Mouse (Mus musculus): Measurements from ENCODE around the gene Tex19.1.
"Not testable (repeated sequence)": the region's sequence is repeated elsewhere in the genome, so short reads cannot be mapped to it uniquely, and the experiment has no call there.

Tex19.1 gene

DNA sequence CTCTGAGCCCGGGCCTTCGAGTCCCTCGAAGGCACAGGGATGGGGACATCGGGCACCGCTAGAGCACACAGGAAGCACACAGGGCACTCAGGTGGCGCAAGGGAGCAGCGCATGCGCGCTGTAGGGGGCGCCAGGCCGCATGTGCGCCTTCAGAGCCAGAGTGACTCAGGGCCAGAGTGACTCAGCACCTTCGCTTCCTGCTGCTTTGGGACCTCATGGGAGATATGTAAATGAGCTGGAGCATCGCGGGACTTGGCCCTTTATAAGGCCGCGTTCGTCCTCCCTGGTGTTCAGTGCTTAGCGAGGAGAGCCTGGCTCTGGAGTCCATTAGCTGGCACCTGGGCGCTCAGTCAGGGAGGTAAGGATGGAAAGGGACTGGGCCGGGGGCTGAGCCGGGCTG lies at the start of gene Tex19.1:
Gene Tex19.1, plus strand, starts transcription at position 279 of the 400 bp plus-strand sequence.
- DNase-seq, result no peak

DNA sequence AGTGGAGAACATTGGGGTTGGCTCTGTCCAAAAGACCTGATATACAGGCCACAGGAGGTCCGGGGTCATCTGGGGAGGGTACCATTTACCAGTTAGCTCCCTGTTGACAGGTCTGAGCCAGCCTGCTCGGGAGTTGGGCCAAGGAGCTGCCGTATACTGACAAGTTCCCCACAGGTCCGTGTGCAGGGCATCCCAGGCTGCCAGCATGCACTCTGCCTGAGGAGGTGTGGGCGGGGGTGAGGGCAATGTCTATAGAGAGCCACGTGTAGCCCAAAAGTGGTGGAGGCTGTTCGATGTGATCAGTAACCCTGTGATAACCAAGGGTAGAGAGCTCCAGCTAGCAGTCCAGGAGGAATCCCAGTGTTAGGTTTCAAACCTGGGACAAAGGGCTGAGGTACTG lies 46.2 kb upstream of the Tex19.1 start:
- DNase-seq, result no peak

DNA sequence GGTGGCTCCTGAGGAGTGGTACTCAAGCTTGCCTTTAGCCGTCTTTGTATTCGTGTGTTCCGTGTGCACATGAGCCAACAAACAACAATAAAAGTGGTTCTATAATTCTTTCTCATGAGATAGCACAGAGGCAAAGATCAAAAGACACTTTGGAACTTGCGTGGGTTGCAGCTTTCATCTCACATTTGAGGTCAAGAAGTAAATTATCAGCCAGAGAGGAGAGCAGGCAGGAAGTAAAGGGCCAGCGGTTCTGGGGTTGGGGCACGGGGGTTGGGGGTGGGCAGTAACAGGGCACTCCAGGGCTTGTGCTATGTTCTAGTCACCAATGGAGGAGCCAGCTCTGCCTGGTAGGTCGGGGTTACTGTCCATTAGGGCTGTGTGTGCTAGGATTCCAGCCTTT lies 45.3 kb upstream of the Tex19.1 start:
- no peak for DNase-seq

DNA sequence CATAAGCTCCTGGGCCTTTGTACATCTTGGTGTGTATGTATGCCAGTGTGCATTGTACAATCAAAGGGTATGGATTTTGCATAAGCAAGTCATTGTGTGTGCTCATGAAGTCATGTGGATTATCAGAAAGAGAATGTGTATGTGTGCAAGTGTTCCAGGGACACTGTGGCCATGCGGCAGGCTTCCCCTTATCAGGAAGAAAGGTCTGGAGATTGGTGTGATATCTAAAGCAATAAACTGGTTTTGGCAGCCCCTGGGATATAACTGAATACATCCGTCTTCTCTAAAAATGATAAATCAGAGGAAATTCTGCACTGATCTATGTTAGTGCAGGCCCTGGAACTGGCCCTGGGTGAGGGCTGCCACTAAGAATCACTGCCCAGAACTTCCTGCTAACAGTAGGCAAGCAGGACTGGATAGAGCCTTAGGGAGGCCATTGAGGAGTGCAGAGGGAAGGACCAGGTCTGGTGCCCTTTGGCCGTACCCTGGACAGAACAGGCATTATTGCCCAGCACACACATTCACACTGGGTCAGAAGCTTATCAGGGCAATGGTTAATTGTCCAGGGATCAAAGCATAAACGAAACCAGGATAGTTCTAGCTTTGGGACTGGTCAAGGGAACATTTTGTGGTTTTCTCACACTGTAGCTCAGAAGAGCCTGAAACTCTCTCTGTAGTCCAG lies 44.7 kb upstream of the Tex19.1 start:
- DNase-seq, result no peak

DNA sequence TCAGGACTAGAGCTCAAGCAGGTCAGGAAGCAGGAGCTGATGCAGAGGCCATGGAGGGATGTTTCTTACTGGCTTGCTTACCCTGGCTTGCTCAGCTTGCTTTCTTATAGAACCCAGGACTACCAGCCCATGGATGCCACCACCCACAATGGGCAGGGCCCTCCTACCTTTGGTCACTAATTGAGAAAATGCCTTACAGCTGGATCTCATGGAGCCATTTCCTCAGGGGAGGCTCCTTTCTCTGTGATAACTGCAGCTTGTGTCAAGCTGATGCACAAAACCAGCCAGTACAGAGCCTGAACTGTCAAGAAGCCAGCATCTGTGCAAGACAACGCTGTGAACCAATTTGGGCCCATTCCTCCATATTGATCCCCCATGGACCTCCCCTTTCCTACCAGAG lies 38.7 kb upstream of the Tex19.1 start:
- DNase-seq, result not testable (repeated sequence)

DNA sequence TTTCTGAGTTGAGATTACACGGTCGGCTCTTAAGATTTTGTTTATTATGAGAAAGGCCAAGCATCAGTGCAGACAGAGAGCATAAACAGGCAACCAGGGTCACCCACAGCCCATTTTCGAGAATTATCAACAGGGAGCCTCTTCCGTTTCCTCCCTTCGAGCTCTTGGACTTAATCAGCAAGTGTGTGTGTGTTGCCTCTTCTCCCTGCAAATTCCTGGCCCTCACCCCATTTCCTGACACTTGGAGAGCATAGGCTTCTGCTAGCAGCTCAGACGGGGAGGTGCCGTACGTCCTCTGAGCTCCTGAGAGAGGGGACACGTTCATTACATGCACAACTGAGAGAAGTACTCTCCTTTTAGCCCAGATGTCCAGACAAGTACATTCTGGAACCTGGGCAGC lies 37.9 kb upstream of the Tex19.1 start:
- DNase-seq, result peak; percentile 15 to 17

DNA sequence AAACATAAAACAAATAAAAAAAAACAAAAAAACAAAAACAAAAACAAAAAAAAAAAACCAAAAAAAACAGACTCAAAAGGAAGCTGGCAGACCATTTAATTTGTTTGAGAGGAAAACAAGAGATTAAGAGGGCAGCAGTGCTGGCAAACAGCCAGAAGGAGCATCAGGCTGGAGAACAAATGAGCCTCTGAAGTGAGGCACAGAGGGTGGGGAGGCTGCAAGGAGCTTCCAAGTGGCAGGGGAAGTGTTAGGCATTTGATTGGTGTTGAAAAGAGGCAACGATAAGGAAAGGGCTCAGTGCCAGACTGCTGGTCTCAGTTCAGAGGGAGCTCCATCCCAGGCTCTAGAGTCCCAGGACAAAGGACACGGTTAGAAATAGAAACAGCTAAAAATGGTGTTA lies 36.0 kb upstream of the Tex19.1 start:
- DNase-seq, result peak; percentile 39 to 49

DNA sequence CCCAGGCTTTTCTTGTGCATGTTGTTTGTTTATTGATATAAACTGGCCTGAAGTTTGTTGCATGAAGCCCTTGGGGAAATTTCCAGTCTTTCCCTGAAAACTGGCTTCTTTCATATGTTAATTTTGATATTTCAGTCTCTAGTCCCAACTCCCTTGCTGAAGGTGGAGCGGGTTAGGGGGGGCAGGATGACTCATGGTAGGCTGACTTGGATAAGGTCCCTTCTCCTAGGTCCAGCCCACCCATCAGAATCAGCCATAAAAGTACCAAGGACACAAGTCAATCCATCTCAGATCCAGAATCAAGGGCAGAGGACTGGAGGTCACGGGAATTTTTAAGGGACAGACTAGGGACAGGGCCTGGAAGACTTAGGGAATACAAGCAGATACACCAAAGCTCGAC lies 34.9 kb upstream of the Tex19.1 start:
- no peak for DNase-seq

DNA sequence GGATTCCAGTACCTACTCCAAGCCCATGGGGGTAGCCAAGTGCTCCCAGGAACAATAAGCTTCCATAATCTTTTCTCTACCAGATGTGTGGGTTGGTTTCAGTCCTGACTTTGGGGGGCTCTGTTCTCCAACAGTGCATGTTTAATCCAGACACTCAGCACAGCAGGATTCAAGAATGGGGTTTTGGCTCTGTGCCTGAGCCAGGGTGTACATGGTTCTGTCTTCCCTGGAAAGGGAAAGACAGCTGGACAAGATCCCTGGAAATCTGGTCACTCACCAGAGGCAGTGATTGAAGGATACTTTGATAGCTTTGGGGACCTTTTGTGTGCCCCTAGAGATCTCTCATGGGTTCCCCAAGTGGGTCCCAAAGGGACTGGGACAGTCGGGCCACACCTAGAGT lies 34.3 kb upstream of the Tex19.1 start:
- no peak for DNase-seq

DNA sequence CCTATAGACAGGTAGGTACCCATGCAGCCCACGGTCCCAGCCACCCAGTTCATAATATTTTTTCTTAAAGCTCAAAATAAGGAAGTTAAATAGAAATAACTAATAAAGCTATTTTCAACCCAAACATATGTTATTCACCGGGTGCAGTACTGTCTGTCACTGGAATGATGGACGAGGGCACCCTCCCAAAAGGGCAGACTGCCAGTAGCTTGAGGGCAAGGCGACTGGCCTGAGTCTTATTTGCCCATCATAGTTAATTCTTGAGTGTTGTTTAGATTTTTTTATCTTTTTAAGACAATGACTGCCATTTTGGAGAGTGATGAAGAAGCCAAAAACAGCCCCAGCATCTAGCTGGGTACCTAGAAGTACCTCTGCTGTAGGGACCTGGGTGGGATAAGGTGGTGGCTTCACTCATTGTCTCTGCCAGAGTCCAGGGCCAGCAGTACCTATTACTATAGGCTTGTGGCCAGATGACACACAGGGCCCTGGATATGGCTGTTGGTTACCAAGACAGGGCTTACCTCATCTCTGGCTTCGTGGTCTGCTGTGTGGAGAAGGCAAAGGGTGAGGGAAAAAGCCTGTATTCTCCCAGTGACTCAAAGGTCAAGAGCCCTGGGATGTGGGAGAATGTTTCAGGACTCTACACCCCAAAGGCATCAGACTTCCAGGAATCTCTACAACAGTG lies 33.7 kb upstream of the Tex19.1 start:
- no peak for DNase-seq

DNA sequence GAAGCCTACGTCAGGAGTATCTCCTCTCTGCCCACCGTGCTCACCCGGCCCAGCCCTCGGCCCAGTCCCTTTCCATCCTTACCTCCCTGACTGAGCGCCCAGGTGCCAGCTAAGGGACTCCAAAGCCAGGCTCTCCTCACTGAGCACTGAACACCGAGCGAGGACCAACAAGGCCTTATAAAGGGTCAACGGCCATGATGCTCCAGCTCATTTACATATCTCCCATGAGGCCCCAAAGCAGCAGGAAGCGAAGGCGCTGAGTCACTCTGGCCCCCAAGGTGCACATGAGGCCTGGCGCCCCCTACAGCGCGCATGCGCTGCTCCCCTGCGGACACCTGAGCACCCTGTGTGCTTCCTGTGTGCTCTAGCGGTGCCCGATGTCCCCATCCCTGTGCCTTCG lies 27.8 kb upstream of the Tex19.1 start:
- DNase-seq, result no peak

DNA sequence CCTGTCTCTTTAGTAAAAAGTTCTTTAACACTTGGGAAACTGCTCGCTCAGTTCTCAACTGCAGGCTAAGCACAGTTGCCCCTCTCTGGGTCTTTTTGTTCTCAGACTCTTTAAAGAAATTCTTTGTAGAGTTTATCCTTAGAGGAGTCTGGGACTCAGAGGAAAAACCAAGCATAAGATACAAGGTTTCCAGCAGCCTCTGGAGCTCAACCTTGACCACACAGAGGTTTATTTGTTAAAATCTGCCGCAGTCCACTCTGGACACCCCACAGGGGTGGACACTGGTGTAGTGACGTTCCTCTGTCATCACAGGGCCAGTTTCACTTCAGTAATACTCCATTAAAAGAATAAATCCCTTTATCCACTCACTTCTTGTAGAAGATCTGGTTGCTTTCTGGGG lies 27.4 kb upstream of the Tex19.1 start, which contains the start of gene Tex19.2:
Gene Tex19.2, minus strand, starts transcription at position 101 of the 400 bp plus-strand sequence.
- DNase-seq, result no peak

DNA sequence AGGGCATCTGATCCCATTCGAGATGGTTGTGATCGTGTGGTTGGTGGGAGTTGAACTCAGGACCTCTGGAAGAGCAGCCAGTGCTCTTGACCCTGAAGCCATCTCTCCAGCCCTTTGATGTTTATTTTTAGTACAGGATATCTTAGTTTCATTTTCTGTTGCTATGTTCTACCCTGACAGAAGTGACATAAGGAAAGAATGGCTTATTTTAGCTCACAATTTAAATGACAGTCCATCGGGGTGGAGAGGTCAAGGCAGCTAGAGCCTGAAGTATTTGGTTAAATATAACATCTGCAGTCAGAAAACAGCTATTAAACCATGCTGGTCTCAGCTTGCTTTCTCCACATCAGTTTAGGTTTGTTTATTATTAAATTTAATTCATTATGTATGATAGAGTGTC lies 24.8 kb upstream of the Tex19.1 start:
- DNase-seq, result no peak

DNA sequence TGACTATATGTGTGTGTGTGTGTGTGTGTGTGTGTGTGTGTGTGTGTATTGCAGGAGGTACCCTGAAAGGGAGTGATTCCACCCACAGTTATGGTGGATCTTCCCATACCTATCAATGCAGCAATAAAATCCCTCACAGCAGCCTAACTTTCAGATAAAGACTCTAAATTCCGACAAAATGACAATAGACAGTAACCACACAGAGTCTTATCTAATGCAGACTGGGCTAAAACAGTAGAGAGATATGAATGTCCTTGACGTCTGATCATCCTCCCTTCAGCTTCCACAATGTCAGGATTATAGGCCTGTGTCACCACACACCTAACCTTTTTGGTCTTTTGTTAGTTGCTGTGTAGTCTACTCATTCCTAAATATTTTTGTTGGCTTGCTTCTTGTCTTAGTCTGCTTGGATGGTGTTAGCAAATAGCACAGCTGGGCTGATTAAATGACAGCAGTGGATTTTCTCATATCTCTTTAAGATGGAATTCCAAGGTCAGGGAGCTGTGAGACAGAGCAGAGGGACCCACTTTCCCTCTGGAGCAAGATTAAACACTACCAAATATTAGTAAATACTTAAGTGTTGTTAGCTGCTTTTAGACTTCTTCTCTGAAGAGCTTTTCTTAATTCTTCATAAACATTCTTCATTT lies 23.8 kb upstream of the Tex19.1 start:
- DNase-seq, result no peak

DNA sequence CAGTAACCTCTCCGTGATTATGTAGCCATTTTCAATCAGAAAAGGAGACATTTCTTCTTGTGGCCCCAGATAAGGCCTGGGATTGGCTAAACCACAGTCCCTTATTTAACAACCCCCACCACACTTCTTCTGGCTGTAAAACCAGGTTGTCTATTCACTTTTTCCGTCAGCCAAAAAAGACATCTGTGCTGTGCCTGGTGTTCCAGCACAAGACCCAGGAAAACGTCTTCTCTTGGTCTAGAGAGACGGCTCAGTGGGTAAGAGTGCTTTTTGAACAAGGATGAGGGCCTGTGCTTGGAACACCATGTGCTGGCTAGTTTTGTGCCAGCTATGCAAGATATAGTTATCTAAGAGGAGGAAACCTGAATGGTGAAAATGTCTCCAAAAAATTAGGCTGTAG lies 22.5 kb upstream of the Tex19.1 start:
- DNase-seq, result no peak

DNA sequence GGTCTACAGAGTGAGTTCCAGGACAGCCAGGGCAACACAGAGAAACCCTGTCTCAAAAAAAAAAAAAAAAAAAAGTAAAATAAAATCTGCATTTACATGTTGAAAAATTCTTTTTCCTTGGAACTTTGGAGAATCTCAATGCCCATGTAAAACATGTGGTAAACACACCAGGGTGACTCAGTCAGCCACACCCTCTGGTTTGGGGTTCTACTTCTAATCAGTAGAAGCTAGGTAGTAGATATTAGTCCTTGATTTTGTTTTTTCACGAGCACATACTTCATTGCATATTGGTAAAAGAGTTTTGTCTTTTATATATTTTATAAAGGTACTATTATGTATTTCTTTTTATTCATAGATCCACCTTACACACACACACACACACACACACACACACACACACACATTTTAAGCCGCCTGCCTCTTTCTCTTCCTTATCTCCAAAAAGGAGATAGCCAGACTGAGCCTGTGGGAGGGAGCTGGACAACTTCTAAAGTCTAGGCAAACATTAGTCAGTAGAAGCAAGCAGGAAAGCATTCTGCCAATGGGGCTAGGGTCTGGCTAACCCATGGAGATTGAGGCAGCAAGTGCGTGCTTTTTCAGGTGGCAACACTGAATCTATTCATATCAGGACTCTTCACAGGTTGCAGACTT lies 20.3 kb upstream of the Tex19.1 start:
- no peak for DNase-seq

DNA sequence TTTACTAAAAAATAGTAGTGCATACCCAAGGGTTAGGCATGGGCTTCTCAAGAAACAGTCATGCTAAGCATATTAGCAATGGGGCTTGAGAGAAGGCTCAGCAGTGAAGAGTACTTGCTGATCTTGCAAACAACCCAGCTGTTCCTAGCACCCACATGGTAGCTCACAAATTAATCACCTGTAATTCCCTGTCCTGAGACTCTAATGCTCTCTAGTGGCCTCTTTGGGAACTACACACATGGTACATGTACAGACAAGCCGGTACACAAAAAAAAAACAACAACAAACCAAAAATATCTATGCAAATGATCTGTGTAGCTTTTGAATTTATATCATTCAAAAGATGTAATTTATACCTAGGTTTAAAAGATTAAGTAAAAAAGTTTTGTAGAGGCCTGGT lies 19.5 kb upstream of the Tex19.1 start:
- DNase-seq, result no peak

DNA sequence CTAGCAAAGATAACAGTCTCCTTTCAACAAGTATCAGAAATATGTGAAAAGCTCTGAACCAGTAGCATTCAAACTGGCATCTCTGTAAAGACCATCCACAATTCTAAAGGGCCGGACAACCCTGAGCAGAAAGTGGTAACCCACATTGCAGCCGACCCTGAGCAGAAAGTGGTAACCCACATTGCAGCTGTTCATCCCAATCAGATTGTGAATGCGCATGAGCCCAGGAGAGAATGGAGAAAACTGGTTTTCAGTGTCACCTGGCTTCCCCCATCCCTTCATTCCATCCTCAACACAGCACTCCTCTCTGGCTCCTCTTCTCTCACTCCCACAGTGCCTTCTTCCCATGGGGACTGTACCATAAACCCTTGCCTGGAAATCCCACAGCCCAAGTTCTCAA lies 18.5 kb upstream of the Tex19.1 start:
- DNase-seq, result no peak

DNA sequence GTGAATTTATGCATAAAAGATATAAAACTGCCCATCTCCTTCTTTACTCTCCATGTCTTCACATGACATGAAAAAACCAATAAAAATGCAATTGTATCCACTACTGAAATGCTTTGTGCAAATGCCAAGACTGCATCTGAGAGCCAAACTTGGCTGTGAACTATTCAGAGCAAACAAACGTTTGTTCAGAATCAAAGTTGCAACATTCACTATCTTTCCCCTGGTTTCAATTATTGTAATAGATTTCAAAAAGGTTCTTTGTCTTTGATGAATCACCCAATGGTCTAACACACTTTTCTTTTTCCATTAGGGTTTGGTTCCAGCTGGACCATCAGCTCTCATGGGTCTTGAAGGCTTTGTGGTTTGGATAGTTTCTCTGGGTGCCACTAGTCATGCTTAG lies 16.3 kb upstream of the Tex19.1 start:
- DNase-seq, result no peak

DNA sequence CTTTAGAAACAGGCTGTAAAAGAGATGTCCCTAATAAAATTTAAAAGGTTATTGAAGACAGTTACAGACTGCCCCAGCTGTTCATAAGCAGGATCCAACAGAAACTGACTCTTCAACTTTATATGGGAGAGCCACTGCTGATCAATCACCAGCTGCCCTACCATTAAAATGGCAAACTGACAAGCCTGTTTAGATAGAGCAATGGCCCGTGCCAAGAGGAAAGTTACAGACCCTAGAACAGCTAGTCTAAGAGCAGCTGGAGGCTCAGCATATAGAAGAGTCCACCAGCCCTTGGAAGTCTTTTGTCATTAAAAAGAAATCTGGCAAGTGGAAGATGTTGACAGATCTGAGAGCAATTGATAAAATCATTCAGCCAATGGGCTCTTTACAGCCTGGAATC lies 11.3 kb upstream of the Tex19.1 start:
- DNase-seq, result no peak

DNA sequence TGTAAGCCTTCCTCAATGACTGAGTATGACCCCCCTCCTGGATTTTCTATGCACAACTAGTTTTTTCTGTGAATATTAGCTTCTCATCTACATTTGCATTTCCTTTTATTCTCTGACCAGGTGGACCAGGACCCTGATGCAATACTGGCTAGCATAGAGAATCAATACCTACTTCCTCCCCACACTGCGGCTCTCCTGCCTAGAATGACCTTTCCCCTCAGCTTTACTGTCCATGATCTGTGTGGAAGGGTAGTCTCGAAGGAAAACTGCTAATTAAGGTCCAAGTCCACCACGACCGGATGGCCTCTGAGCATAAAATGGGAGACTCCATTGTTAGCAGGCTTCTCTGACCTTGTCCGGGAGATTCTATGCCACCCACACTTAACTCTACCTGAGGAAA lies 8.3 kb upstream of the Tex19.1 start:
- no peak for DNase-seq

DNA sequence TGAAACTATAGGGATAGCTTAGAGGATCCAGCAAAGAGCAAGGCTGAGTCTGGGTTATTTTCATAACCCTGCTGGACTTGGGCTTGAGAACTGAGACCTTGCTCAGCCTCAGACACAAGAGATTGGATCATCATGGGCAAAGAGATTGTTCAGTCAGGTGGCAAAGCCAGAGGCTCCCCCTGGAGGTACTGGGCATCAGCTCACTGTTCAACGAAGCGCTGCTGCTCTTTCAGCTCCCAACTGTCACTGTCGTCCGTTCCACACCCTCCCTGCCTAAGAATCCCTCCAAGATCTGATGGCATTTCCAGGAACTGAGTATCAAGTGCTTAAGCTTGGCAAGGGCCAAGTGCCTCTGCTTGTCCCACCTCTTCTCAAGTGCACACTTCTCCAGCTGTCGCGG lies 7.2 kb upstream of the Tex19.1 start:
- DNase-seq, result no peak

DNA sequence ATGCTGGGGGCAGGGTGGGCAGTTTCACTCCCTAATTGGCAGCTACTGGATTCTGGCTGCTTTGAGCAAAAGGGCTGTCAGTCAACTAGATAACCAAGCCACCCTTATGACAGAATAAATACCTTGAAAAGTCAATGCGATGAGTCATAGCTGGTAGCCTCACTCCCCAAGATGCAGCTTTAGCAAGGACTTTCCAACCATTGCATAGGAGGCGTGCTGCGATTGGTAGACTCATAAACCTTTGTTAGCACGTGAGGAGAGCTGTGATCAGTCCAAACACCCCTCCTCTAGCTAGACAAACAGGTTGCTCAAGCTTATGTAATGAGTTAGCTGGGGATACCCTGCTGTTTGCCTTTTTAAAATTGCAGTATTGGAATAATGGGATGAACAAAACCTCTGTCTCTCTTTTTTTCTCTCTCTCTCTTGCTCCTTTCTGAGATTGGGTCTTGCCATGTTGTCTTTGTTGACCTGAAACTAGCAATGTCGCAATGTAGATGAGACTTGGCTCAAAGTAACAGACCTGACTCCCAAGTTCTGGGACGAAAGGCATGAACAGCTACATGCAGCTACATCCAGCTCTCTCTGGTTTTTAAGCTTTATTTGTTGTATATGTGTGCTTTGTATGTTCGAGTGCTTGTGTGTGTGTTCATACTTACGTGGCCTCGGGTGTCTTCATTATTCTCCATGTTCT lies 2.5 kb upstream of the Tex19.1 start:
- peak in 1 of 2 experiments; percentile 43 for DNase-seq

All from lung, adult 18-20 months (tissue).